Mouse (Mus musculus) stomach, postnatal 0 days (tissue): ENCODE data around the gene Nanos1. TPM values are rescaled to one million over a fixed set of nuclear protein-coding genes. Genes with fewer than 3 reads are reported as not detected.

ENCODE experiments used
- ATAC-seq: fragments of 200-750 bp; cut with Nextera tagmentation; 2 replicates; pipeline ENCODE4 v1.8.0; 2017; ENCODE audit not compliant: low FRiP score, low TSS enrichment
- DNase-seq: peaks from one replicate; pipeline ENCODE4 v3.0.0-alpha.2; 2016; ENCODE audit warnings: low spot score
- H3K27ac ChIP-seq: fragments of 300-500 bp; sonication (generic); replicated peaks from 2 replicates; pipeline ENCODE4 v1.5.1; 2014; ENCODE audit warnings: mild to moderate bottlenecking, control low read depth
- H3K27me3 ChIP-seq: fragments of 300-500 bp; sonication (generic); 2 replicates; pipeline ENCODE4 v1.6.1; 2014; ENCODE audit warnings: low read length; ENCODE audit not compliant: control insufficient read depth, insufficient read depth
- H3K36me3 ChIP-seq: fragments of 300-500 bp; sonication (generic); 2 replicates; pipeline ENCODE4 v1.6.1; 2014; ENCODE audit warnings: low read length, mixed read lengths; ENCODE audit not compliant: control insufficient read depth, insufficient read depth
- H3K4me1 ChIP-seq: fragments of 300-500 bp; sonication (generic); replicated peaks from 2 replicates; pipeline ENCODE4 v1.6.1; 2014; ENCODE audit warnings: antibody characterized with exemption; ENCODE audit not compliant: control insufficient read depth, insufficient read depth
- H3K4me2 ChIP-seq: fragments of 300-500 bp; sonication (generic); replicated peaks from 2 replicates; pipeline ENCODE4 v1.6.1; 2014; ENCODE audit warnings: low read depth, mild to moderate bottlenecking, control low read depth, moderate library complexity
- H3K4me3 ChIP-seq: fragments of 300-500 bp; sonication (generic); 2 replicates; pipeline ENCODE4 v1.5.1; 2014; ENCODE audit warnings: low read depth, low read length, control low read depth
- H3K9ac ChIP-seq: fragments of 300-500 bp; sonication (generic); 2 replicates; pipeline ENCODE4 v1.6.1; 2014; ENCODE audit warnings: mild to moderate bottlenecking, low read length, control low read depth, mixed read lengths
- H3K9me3 ChIP-seq: fragments of 300-500 bp; sonication (generic); 2 replicates; pipeline ENCODE4 v1.6.1; 2016; ENCODE audit warnings: low read length; ENCODE audit not compliant: control insufficient read depth
- CTCF ChIP-seq: IDR thresholded peaks from 2 replicates; pipeline ENCODE4 v1.5.1; 2016; ENCODE audit warnings: antibody characterized with exemption, low read depth, mild to moderate bottlenecking, moderate library complexity
- EP300 ChIP-seq: optimal IDR thresholded peaks from 2 replicates; pipeline ENCODE3; 2016; ENCODE audit warnings: antibody characterized with exemption
- WGBS: fragments of 180-500 bp; shearing (Covaris S2); extraction: QIAGEN DNeasy Blood & Tissue Kit; methylation state at CpG from one replicate; pipeline ENCODE4 v1.1.7; 2014; 5-methylcytosine and 5-hydroxymethylcytosine counted together
- polyA plus RNA-seq: library from polyadenylated mRNA; unstranded; fragments of >200 nt; fragmentation: Nextera tagmentation; extraction: Ambion mirVana; gene quantifications from 2 replicates; pipeline ENCODE4 v1.2.1, GENCODE M21; 2015

Gene Nanos1
- polyA plus RNA-seq, 1 experiment from 2014 or later = 0.81 TPM

DNA sequence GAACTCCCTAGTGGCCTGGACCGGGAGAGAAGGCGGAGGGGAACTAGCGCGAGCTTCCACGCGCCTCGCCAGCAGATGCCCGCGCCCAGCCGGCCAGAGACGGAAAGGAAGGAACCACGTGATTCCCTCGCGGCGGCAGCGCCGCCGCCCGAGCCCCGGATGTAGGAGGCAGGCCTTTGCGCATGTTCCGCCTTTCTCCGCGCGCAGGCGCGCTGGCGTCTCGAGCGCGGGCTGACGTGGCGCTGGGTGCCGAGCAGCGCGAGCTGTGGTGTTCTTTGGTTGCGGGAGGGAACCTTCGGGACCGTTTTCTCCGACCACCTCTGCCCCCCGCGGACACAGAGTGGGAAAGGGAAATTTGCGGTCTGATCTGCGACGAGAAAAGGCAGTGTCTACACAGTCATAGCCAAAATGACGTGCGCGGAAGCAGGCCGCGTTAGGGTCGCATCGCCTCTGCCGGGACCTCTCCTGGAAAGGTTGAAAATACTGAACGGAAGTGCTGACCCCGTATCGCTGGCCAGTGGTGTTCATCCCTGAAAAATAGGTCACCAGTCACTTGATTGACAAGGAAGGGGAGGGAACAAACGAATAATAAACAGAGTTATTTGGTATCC is 34.9 kb downstream of the Nanos1 start, which contains the start of gene Eif3a:
Gene Eif3a (minus strand): TSS at position 108 of the 611 bp plus-strand sequence.
- H3K27ac ChIP-seq = peak within 1 kb of the TSS; percentile 100
- DNase-seq (peak; percentile 94), ATAC-seq (peak; percentile 92)
- peaks cover 4% of the 10 kb centered on the region for H3K4me1 ChIP-seq
- H3K27me3 ChIP-seq = no peaks in the 10 kb centered on the region
- H3K36me3 ChIP-seq = no peaks in the 10 kb centered on the region
- H3K4me2 ChIP-seq = peak within 1 kb of the TSS; percentile 70
- under 1% methylated on average over 53 of the region's 57 CpGs for WGBS
- peak within 1 kb of the TSS; percentile 96 for H3K4me3 ChIP-seq
- H3K9me3 ChIP-seq = no peaks in the 10 kb centered on the region
- H3K9ac ChIP-seq = peak within 1 kb of the TSS; percentile 100
- TF ChIP-seq EP300 (peak; percentile 85), CTCF (no peak)

DNA sequence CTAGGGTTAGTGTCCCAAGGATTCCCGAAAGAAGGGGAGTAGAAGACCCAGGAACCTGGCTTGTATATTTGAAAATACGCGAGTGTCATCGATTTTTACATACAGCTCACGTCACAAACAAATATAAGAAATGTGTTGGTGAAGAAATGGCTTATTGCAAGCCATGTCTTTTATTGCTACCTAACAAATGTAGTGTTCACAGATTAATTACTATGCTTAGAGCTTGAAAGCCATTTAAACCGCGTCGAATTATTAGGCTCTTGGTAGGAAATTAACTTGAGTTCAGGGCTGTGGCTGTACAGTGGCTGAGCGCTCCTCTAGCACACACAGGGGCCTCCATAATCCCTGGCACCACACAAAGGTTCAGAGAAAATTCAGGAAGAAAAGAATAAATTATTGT is 35.4 kb downstream of the Nanos1 start:
- no peaks in the 10 kb centered on the region for H3K36me3 ChIP-seq
- H3K9ac ChIP-seq = peak overlapping the region; percentile 100
- no peak for DNase-seq
- peak overlapping the region; percentile 96 for H3K4me3 ChIP-seq
- H3K27me3 ChIP-seq = no peaks in the 10 kb centered on the region
- no peak for ATAC-seq
- H3K9me3 ChIP-seq = no peaks in the 10 kb centered on the region
- no peaks in the 10 kb centered on the region; the same call in 1 of the 2 replicates for H3K4me1 ChIP-seq
- peak overlapping the region; percentile 70 for H3K4me2 ChIP-seq
- WGBS = 15% methylated on average over 9 of the region's 9 CpGs
- H3K27ac ChIP-seq = peak overlapping the region; percentile 100
- TF ChIP-seq EP300 (no peak), CTCF (no peak)

DNA sequence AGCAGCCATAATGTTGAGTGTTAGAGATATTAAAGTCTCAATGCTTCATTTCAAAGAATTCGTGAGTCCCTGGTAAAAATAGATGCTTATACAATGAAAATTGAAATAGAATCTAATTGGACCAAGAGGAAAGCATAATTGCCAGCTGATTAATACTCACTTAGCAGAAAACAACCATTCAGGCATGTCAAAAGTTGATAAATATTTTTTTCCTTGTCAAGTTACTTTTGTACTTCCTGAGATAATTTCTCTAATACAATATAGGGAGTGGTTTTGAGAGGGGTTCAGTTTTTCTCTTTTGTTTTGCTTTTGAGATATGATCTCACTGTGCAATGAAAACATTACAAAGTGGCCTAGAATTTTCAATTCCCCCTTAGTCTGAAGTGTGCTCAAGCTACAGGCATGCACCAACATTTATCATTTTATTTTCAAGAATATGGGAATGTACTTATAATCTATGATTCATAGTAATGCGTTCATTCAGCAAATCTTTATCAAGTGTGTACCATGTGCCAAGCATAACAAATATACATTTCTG is 37.5 kb downstream of the Nanos1 start:
- DNase-seq (no peak), ATAC-seq (no peak)
- Histone ChIP-seq H3K4me1 (no peaks in the 10 kb centered on the region; the same call in 1 of the 2 replicates), H3K9ac (no peak overlapping the region), H3K27me3 (no peaks in the 10 kb centered on the region), H3K36me3 (no peaks in the 10 kb centered on the region), H3K4me3 (no peak overlapping the region), H3K27ac (no peak overlapping the region), H3K9me3 (no peaks in the 10 kb centered on the region), H3K4me2 (no peak overlapping the region)
- 63% methylated on average over 2 of the region's 2 CpGs for WGBS
- TF ChIP-seq CTCF (no peak), EP300 (no peak)

DNA sequence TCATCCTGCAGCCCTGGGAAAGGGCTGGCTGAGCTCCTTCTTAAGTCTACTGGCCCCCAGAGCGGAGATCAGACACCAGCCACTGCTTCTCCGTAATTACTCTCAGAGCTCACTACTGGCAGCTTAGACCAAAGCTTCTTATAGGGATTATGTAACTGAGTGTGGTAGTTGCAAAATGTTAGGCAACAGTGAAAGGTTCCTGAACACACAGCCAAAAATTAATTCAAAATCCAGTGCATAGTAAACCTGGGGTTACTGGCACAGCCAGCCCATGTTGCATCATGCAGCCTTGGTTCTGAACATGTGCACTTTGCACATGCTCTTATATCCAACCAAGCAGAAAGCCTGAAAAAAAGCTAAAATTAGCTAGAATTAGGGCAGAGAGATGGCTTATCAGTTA is 39.5 kb downstream of the Nanos1 start:
- DNase-seq (no peak), ATAC-seq (no peak)
- H3K27ac ChIP-seq = no peak overlapping the region
- no peaks in the 10 kb centered on the region for H3K27me3 ChIP-seq
- H3K9ac ChIP-seq = no peak overlapping the region
- no peaks in the 10 kb centered on the region for H3K9me3 ChIP-seq
- H3K4me3 ChIP-seq = no peak overlapping the region
- H3K4me1 ChIP-seq = no peaks in the 10 kb centered on the region
- TF ChIP-seq CTCF = no peak
- TF ChIP-seq EP300 = no peak
- WGBS = 79% methylated on average over 2 of the region's 2 CpGs
- H3K4me2 ChIP-seq = no peak overlapping the region
- H3K36me3 ChIP-seq = no peaks in the 10 kb centered on the region

DNA sequence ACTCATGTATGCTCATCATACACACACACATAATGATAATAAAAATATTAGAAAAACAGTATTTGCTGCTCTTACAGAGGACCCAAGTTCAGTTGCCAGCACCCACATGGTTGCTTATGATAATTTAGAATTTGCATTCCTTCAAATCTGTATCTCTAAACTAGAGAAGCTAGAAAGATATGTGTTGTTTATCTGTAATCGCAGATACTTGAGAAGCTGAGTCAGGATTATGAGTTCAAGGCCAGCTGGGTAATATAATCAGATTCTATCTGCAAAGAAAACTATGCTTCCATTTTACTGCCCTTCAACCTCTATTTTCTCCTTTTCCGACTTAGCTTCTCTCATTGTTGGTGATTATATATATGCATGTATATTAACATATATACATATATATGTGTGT is 41.6 kb downstream of the Nanos1 start:
- Histone ChIP-seq H3K27me3 (no peaks in the 10 kb centered on the region), H3K36me3 (no peaks in the 10 kb centered on the region), H3K4me3 (no peak overlapping the region), H3K9me3 (no peaks in the 10 kb centered on the region), H3K27ac (no peak overlapping the region), H3K9ac (no peak overlapping the region), H3K4me1 (no peaks in the 10 kb centered on the region), H3K4me2 (no peak overlapping the region)
- TF ChIP-seq EP300 (no peak), CTCF (no peak)
- WGBS = 93% methylated on average over 2 of the region's 2 CpGs
- DNase-seq (no peak), ATAC-seq (no peak)

DNA sequence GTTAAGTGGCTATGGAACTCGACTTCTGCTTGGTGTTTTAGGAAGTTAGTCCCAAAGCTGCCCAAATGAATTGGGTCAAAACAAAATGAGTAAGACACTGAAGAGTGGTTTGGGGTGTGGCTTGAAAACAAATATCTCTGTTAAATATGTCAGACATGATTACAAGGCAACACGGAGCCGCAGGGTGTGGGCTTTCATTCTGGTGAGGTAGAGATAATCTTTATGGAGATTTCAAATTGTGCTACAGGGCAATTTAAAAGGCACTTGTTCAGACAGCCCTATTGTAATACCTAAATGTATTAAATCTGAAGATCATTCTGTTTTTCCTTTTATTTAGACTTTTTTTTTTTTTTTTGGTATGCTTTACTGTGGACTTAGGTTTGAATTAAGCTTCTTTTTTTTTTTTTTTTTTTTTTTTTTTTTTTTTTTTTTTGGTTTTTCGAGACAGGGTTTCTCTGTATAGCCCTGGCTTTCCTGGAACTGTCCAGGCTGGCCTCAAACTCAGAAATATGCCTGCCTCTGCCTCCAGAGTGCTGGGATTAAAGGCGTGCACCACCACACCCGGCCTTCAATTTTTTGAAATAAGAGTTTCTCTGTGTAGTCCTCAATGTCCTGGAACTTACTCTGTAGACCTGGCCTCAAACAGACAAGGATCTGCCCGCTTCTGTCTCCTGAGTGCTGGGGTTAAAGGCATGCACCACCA is 44.2 kb downstream of the Nanos1 start:
- H3K4me1 ChIP-seq = no peaks in the 10 kb centered on the region
- 71% methylated on average over 7 of the region's 7 CpGs for WGBS
- no peaks in the 10 kb centered on the region for H3K9me3 ChIP-seq
- TF ChIP-seq CTCF (no peak), EP300 (no peak)
- no peak overlapping the region for H3K4me2 ChIP-seq
- ATAC-seq (no peak), DNase-seq (no peak)
- H3K9ac ChIP-seq = no peak overlapping the region
- H3K27me3 ChIP-seq = no peaks in the 10 kb centered on the region
- no peak overlapping the region for H3K27ac ChIP-seq
- H3K4me3 ChIP-seq = no peak overlapping the region
- no peaks in the 10 kb centered on the region for H3K36me3 ChIP-seq
